Mouse (Mus musculus) kidney, postnatal 0 days (tissue): ENCODE results near the gene Srsf12. TPM values are rescaled to one million over a fixed set of nuclear protein-coding genes. Genes with fewer than 3 reads are reported as not detected.

Experiments
- ATAC-seq: fragments of 200-750 bp; cut with Nextera tagmentation; replicated peaks from 2 replicates; pipeline ENCODE4 v1.8.0; 2017; ENCODE audit warnings: low read depth, moderate number of reproducible peaks, moderate TSS enrichment, moderate library complexity; ENCODE audit not compliant: low FRiP score
- DNase-seq: peaks from one replicate; pipeline ENCODE4 v3.0.0-alpha.2; 2016; ENCODE audit warnings: low spot score
- H3K27ac ChIP-seq: fragments of 300-500 bp; sonication (generic); 2 replicates; pipeline ENCODE4 v1.5.1; 2014; ENCODE audit warnings: mild to moderate bottlenecking
- H3K27me3 ChIP-seq: fragments of 300-500 bp; sonication (generic); 2 replicates; pipeline ENCODE4 v1.6.1; 2014; ENCODE audit warnings: low read length, mixed read lengths; ENCODE audit not compliant: insufficient read depth
- H3K36me3 ChIP-seq: fragments of 300-500 bp; sonication (generic); 2 replicates; pipeline ENCODE4 v1.6.1; 2014; ENCODE audit warnings: low read length, mixed read lengths; ENCODE audit not compliant: insufficient read depth
- H3K4me1 ChIP-seq: fragments of 300-500 bp; sonication (generic); replicated peaks from 2 replicates; pipeline ENCODE4 v1.6.1; 2014; ENCODE audit warnings: antibody characterized with exemption, low read length, mixed read lengths; ENCODE audit not compliant: insufficient read depth
- H3K4me2 ChIP-seq: fragments of 300-500 bp; sonication (generic); 2 replicates; pipeline ENCODE4 v1.6.1; 2014; ENCODE audit warnings: mild to moderate bottlenecking, low read length, moderate library complexity, mixed read lengths
- H3K4me3 ChIP-seq: fragments of 300-500 bp; sonication (generic); replicated peaks from 2 replicates; pipeline ENCODE4 v1.5.1; 2014; ENCODE audit warnings: low read depth, low read length
- H3K9ac ChIP-seq: fragments of 300-500 bp; sonication (generic); 2 replicates; pipeline ENCODE4 v1.6.1; 2014; ENCODE audit warnings: low read depth, low read length
- H3K9me3 ChIP-seq: fragments of 300-500 bp; sonication (generic); replicated peaks from 2 replicates; pipeline ENCODE4 v1.6.1; 2016; ENCODE audit warnings: low read length, inconsistent platforms, mixed read lengths
- CTCF ChIP-seq: IDR thresholded peaks from 2 replicates; pipeline ENCODE4 v1.5.1; 2016; ENCODE audit warnings: antibody characterized with exemption, low read depth, mild to moderate bottlenecking, moderate library complexity
- WGBS: fragments of 180-500 bp; shearing (Covaris S2); extraction: QIAGEN DNeasy Blood & Tissue Kit; methylation state at CpG from one replicate; pipeline ENCODE4 v1.1.7; 2014; 5-methylcytosine and 5-hydroxymethylcytosine counted together
- polyA plus RNA-seq: library from polyadenylated mRNA; unstranded; fragments of >200 nt; fragmentation: Nextera tagmentation; extraction: Ambion mirVana; gene quantifications from 2 replicates; pipeline ENCODE4 v1.2.1, GENCODE M21; 2015

Srsf12 gene
- polyA plus RNA-seq: 2.6 TPM in 2 replicates

DNA sequence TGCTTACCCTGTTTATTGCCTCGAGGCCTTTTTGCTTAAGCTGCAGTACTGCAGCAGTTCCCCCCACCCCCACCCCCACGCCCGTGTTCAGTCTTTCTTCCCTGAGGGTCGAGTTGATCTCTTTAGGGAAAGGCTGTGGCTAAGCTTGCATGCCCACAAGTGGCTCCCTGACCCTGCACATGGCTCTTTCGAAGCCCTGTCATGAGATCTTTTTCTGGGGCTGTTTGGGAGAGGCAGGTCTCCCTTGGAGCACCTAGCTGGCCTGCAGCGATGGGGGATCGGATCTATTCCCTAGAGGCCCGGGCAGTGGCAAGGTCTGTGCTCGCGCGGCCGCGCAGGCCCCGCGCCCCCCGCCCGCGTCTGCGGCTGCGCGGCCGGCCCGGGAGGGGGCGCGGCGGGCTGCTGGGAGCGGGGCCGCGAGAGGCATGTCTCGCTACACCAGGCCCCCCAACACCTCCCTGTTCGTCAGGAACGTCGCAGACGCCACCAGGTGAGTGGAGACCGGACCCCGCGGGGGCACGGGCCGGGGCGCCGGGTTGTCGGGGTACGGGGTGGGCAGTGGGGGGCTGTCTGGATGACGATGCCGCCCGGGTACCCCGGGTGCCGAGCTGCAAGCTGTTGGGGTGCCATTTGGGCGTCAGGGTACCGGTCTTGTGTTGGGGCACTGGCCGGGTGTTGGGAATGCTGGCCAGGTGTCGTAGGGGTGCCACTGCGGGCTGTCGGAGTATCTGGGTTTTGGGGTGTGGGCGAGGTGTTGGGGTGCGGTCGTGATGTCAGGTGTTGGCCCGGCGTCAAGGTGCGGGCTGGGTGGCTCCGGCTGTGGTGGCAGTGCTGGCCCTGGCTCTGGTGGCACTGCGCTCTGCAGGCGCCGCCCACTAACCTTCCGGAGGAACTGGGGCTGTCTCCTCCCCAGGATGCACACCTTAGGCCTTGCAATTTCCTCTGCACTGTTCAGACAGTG lies at the start of gene Srsf12:
Gene Srsf12 (plus strand): TSS at position 111 of the 961 bp plus-strand sequence.
- Histone ChIP-seq H3K9me3 (no peaks in the 10 kb centered on the region), H3K36me3 (no peaks in the 10 kb centered on the region), H3K4me3 (peak within 1 kb of the TSS; percentile 57), H3K9ac (peak within 1 kb of the TSS; percentile 69), H3K27me3 (no peaks in the 10 kb centered on the region), H3K27ac (no peak within 1 kb of the TSS), H3K4me1 (0 out of 2 replicates have a peak, but pooled peaks cover 5% of the 10 kb centered on the region), H3K4me2 (peak within 1 kb of the TSS; percentile 100)
- WGBS: 3% methylated on average over 65 of the region's 65 CpGs
- ATAC-seq (peak; percentile 75), DNase-seq (peak; percentile 23)
- TF ChIP-seq CTCF: peak; percentile 16; the same call in 1 of the 2 replicates

DNA sequence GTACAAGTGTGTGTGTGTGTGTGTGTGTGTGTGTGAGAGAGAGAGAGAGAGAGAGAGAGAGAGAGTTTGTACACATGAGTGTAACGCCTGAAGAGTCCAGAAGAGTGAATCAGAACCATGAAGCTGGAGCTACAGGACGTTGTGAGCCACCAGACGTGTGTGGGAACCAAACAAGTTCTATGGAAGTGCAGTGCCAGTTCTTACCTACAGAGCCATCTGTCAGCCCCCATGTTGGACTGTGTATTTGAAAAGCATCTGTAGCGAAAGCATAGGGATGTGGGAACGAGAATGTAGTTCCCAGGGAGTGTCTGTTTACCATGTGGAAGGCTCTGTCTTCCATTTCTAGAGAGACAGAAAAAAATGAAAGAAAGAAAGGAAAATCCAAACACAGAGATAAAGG lies 25.3 kb upstream of the Srsf12 start:
- ATAC-seq: no peak

DNA sequence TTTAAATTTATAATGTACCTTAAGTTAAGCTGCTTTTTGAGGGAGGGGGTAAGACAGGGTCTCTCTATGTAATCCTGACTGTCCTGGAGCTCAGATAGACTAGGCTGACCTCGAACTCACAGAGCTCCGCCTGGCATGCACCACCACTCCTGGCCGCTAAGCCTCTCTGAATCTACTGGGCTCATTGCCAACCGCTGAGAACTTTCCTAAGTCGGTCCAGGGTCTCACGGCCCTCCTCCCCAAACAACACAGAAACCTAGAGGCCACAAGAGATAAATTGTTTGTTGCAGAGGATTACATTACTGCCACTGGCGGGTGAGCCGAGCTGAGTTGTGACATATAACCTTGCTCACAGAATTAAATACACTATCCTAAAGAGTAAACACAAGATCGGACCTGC lies 20.6 kb upstream of the Srsf12 start:
- no peaks in the 10 kb centered on the region for H3K27me3 ChIP-seq
- no peaks in the 10 kb centered on the region; the same call in 1 of the 2 replicates for H3K4me1 ChIP-seq
- no peaks in the 10 kb centered on the region for H3K36me3 ChIP-seq
- no peaks in the 10 kb centered on the region for H3K9me3 ChIP-seq
- H3K4me3 ChIP-seq: no peak overlapping the region
- H3K4me2 ChIP-seq: peak overlapping the region; percentile 94
- WGBS: 16% methylated on average over 9 of the region's 9 CpGs
- H3K9ac ChIP-seq: no peak overlapping the region
- TF ChIP-seq CTCF: no peak
- H3K27ac ChIP-seq: no peak overlapping the region
- DNase-seq (peak; percentile 61), ATAC-seq (no peak)

More for the DNA sequence above, 25.3 kb upstream of the Srsf12 start:
- Histone ChIP-seq H3K4me3 (no peak overlapping the region), H3K27ac (no peak overlapping the region), H3K4me2 (no peak overlapping the region), H3K9ac (no peak overlapping the region), H3K4me1 (no peaks in the 10 kb centered on the region), H3K36me3 (no peaks in the 10 kb centered on the region), H3K9me3 (no peaks in the 10 kb centered on the region), H3K27me3 (no peaks in the 10 kb centered on the region)
- DNase-seq: no peak
- no peak for TF ChIP-seq CTCF
- 78% methylated on average over 5 of the region's 5 CpGs for WGBS

DNA sequence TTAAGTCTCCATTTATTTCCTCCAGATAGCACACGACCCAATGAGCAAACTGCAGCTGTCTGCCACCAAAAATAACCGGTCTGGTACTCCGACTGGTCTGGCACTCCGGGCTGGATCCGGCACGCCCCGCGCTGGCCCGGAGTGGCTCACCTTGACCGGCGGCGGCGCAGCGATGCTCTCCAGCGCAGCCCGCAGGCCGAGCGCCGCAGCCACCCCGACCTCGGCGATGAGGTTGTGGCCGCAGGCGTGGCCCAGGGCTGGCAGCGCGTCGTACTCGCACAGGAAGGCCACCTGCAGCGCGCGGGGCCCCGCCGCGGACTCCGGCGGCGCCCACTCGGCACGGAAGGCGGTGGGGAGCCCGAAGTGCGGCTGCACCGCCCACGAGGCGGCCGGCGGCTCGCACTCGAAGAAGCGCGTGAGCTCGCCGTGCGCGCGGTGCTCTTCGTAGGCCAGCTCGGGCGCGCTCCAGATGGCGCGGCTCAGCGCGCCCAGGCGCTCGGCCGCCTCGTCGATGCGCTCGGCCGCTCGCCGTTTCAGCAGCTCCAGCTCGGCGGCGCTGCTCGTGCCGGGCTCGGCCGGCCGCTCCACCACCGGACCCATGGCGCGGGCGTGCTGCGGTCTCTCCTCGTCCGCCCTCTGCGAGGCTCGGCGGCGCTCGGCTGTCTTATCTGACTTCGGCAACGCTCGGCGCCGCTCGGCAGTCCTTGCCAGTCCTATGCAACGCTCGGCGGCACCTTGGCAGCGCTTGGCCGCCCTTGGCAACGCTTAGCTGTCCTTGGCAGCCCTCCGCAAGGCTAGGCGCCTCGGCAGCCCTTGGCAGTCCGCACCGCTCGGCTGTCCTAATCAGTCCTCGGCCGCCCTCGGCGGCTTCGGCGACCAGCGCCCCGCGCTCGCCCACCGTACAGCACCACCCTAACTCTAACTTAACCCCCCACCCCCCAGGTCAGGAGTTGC lies 19.7 kb upstream of the Srsf12 start:
- ATAC-seq: peak; percentile 93
- DNase-seq: peak; percentile 83
- TF ChIP-seq CTCF: peak; percentile 36; the same call in 1 of the 2 replicates
- Histone ChIP-seq H3K27ac (peak overlapping the region; percentile 79), H3K9me3 (no peaks in the 10 kb centered on the region), H3K4me3 (peak overlapping the region; percentile 55), H3K27me3 (no peaks in the 10 kb centered on the region), H3K36me3 (no peaks in the 10 kb centered on the region), H3K4me2 (peak overlapping the region; percentile 94), H3K9ac (peak overlapping the region; percentile 63), H3K4me1 (no peaks in the 10 kb centered on the region; the same call in 1 of the 2 replicates)
- WGBS: under 1% methylated on average over 120 of the region's 123 CpGs

DNA sequence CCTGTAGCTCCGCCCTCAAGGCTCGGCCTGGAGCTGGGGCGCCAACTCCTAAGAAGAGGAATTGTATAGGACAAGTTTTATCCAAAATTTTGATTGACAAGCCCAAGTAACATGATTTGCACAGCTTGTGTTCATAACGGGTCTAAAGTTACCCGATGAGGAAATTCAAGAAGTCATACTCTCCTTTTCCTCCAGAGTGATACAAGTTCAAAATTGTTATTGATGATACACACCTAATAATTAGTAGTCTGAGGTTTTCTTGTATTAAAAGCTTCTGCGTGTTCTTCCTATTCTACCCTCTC lies 19.1 kb upstream of the Srsf12 start, which contains the start of gene Pm20d2:
Gene Pm20d2 (minus strand): TSS at position 3 of the 302 bp plus-strand sequence.
- Histone ChIP-seq H3K4me2 (peak within 1 kb of the TSS; percentile 94), H3K9ac (peak within 1 kb of the TSS; percentile 63), H3K9me3 (no peaks in the 10 kb centered on the region), H3K27me3 (no peaks in the 10 kb centered on the region), H3K4me3 (peak within 1 kb of the TSS; percentile 55), H3K27ac (peak within 1 kb of the TSS; percentile 79), H3K4me1 (no peaks in the 10 kb centered on the region; the same call in 1 of the 2 replicates), H3K36me3 (no peaks in the 10 kb centered on the region)
- 16% methylated on average over 6 of the region's 6 CpGs for WGBS
- DNase-seq: no peak
- no peak for TF ChIP-seq CTCF
- no peak for ATAC-seq

DNA sequence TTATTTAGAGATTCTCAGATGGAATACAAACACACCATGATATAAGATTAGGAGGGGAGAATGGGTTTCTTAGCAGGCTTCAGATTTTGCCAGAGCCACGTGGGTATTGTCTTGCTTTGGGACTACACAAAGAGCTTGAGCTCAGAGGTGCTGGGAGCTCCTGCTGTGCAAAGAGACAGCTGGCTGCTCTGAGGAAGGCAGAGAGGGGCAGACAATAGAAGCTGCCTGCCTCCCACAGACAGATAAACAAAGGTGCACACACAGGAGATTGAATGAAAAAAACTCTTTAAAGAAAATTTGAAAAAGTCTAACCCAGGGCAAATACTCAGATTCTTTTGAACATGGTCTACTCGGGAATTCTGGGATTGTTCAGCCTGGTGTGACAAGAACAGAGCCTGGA lies 10.7 kb upstream of the Srsf12 start:
- no peak overlapping the region for H3K4me2 ChIP-seq
- H3K27ac ChIP-seq: no peak overlapping the region
- no peak overlapping the region for H3K4me3 ChIP-seq
- WGBS: 26% methylated on average over 2 of the region's 2 CpGs
- ATAC-seq (no peak), DNase-seq (no peak)
- no peak overlapping the region for H3K9ac ChIP-seq
- no peaks in the 10 kb centered on the region for H3K27me3 ChIP-seq
- TF ChIP-seq CTCF: no peak
- no peaks in the 10 kb centered on the region for H3K9me3 ChIP-seq
- H3K4me1 ChIP-seq: no peaks in the 10 kb centered on the region
- no peaks in the 10 kb centered on the region for H3K36me3 ChIP-seq
